Mouse (Mus musculus) bone marrow, adult 2 months (tissue): ENCODE measurements at regions not wholly inside any gene's neighbourhood (a gene's known extent, or its start where the extent isn't known, plus 50 kb on each side); places are given as distances from the start of the nearest gene placed in this dataset.

ENCODE experiments used
- CTCF ChIP-seq: fragments of 200-500 bp; IDR thresholded peaks from 2 replicates; pipeline ENCODE4 v1.5.1; 2011; ENCODE audit warnings: low read length, control low read depth; ENCODE audit not compliant: control insufficient read depth, insufficient read depth
- POLR2A ChIP-seq: fragments of 200-500 bp; IDR thresholded peaks from 2 replicates; pipeline ENCODE4 v1.6.1; 2011; ENCODE audit warnings: low read depth, mild to moderate bottlenecking, control low read depth, low read length, borderline replicate concordance; ENCODE audit not compliant: control insufficient read depth

GRCm38 (mm10) chr12:9478201-9478600, 91.7 kb upstream of the Osr1 start:
- no peak for TF ChIP-seq CTCF
- no peak for TF ChIP-seq POLR2A
